Mouse (Mus musculus) MEL (cell line): ENCODE data around the gene Tut4.

Experiments used
- BHLHE40 ChIP-seq: IDR thresholded peaks from 2 replicates; pipeline ENCODE4 v1.6.1; 2012; ENCODE audit warnings: low read depth, mild to moderate bottlenecking, inconsistent platforms, low read length, improper control_type of control experiment, borderline replicate concordance
- CTCF ChIP-seq, 3 experiments: IDR thresholded peaks in 2 of 3; conservative IDR thresholded peaks in 1 of 3; 2 replicates each; pipeline ENCODE4 v1.5.1; 2011 to 2012; ENCODE audit warnings: low read length in 3 of 3, low read depth in 2 of 3, mild to moderate bottlenecking in 2 of 3, improper control_type of control experiment in 1 of 3, inconsistent platforms in 1 of 3, mixed read lengths in 1 of 3, moderate library complexity in 1 of 3; ENCODE audit not compliant: control insufficient read depth in 1 of 3, insufficient read depth in 1 of 3, poor library complexity in 1 of 3, severe bottlenecking in 1 of 3
- POLR2A ChIP-seq, 2 experiments: IDR thresholded peaks; 2 replicates each; pipeline ENCODE4 v1.6.1; 2011 to 2012; ENCODE audit warnings: low read length in 2 of 2, mild to moderate bottlenecking in 2 of 2, control low read depth in 1 of 2, improper control_type of control experiment in 1 of 2, low read depth in 1 of 2, moderate library complexity in 1 of 2; ENCODE audit not compliant: control insufficient read depth in 1 of 2, insufficient read depth in 1 of 2, poor library complexity in 1 of 2

DNA sequence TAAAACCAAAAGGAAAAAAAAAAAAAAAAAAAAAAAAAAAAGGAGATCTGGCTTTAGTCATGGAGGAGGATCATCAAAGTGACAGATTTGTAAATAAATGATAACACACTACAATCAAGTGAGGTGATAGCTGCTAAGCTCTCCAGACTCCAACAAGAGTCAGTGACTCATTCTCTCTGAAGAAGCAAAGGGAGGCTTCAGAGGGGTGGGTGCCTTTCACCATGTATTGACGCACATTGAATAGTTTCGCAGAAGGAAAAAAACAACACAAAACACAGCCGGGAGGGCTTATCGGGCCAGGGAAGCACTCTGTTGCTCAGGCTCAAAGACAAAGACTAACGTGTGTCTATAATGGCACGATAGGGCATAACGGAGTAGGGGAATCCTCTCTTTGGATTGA is 11.1 kb upstream of the Tut4 start:
- TF ChIP-seq CTCF (IDR thresholded peaks at IDR 0.05 in 2 of 3, conservative IDR thresholded peaks at IDR 0.05 in 1 of 3; ENCODE audit: control insufficient read depth in 1 of 3, insufficient read depth in 1 of 3, low read depth in 2 of 3, low read length in 3 of 3, poor library complexity in 1 of 3, severe bottlenecking in 1 of 3) (no peak), BHLHE40 (no peak), POLR2A (IDR thresholded peaks at IDR 0.05; ENCODE audit: control insufficient read depth in 1 of 2, insufficient read depth in 1 of 2, low read depth in 1 of 2, low read length in 2 of 2, poor library complexity in 1 of 2) (no peak)
